Mouse (Mus musculus): ENCODE data around the gene Gm12248.

DNA sequence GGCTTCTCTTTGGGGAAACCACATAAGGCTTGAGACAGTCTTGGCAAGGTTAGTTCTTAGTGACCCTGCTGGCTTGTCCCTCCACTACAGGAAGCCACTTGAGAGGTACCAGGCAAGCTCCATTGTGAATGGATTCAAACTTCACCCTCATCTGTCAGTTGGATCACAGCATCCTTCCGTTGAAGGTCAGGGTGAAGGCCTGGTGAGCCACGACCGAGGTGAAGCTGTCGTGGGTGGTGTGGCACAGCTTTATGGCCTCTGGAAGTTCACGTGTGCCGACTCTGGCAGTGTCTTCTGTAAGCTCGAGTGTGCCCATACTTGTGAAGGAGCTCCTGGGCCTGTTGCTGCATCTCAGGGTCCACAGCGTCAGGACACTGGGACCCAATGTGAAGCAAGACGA, 28.4 kb upstream of the Gm12248 start:
- no peak for TF ChIP-seq RCOR1 (conservative IDR thresholded peaks at IDR 0.05; ENCODE audit: low read depth, low read length)
- TF ChIP-seq POLR2A (IDR thresholded peaks at IDR 0.05; ENCODE audit: low read depth, low read length), result no peak
- TF ChIP-seq ELF1 (IDR thresholded peaks at IDR 0.05; ENCODE audit: low read depth, low read length), result no peak
- TF ChIP-seq E2F4 (IDR thresholded peaks at IDR 0.05; ENCODE audit: insufficient replicate concordance, low read depth, low read length), result no peak
- TF ChIP-seq EP300 (IDR thresholded peaks at IDR 0.05; ENCODE audit: low read length), result no peak
- no peak for TF ChIP-seq ZKSCAN1 (IDR thresholded peaks at IDR 0.05; ENCODE audit: borderline replicate concordance, low read depth, low read length)
- TF ChIP-seq MEF2A (IDR thresholded peaks at IDR 0.05; ENCODE audit: borderline replicate concordance, low read depth, low read length), result no peak

All from CH12.LX (cell line).